Mouse (Mus musculus): ENCODE data around the gene Gm21060. TPM values are rescaled to one million over a fixed set of nuclear protein-coding genes. Genes with fewer than 3 reads are reported as not detected.
"Not testable (repeated sequence)": the region's sequence is repeated elsewhere in the genome, so short reads cannot be mapped to it uniquely, and the experiment has no call there.

Gm21060 gene
- polyA plus RNA-seq (2015; fragmentation: Nextera tagmentation; extraction: Ambion mirVana) = not detected in 2 replicates

- whole genome bisulfite sequencing = 95% methylated on average over 2 of the region's 2 CpGs
- Histone ChIP-seq H3K27ac (ENCODE audit: low read length) (no peak within 1 kb of the TSS), H3K4me1 (replicated peaks; ENCODE audit: control insufficient read depth, insufficient read depth, low read length) (no peaks in the 10 kb centered on the region), H3K9me3 (ENCODE audit: control insufficient read depth, low read length) (no peaks in the 10 kb centered on the region), H3K4me2 (ENCODE audit: low read length) (no peak within 1 kb of the TSS), H3K9ac (replicated peaks; ENCODE audit: low read depth, low read length) (no peak within 1 kb of the TSS), H3K4me3 (replicated peaks; ENCODE audit: low read length) (no peak within 1 kb of the TSS), H3K27me3 (replicated peaks; ENCODE audit: control insufficient read depth, insufficient read depth, low read length) (no peaks in the 10 kb centered on the region), H3K36me3 (ENCODE audit: control insufficient read depth, insufficient read depth) (no peaks in the 10 kb centered on the region)
- ATAC-seq = no peak
These were observed at the start of gene Gm21060 for GRCm38 (mm10) chr19:61296969-61297368. TSS of gene Gm21060 (minus strand) at chr19:61297069.

GRCm38 (mm10) chr19:61320844-61321243, 24.0 kb upstream of the Gm21060 start:
- not testable (repeated sequence) for H3K36me3 ChIP-seq (ENCODE audit: control insufficient read depth, insufficient read depth); ATAC-seq; H3K4me1 ChIP-seq (replicated peaks; ENCODE audit: control insufficient read depth, insufficient read depth, low read length); H3K9ac ChIP-seq (replicated peaks; ENCODE audit: low read depth, low read length); H3K27me3 ChIP-seq (replicated peaks; ENCODE audit: control insufficient read depth, insufficient read depth, low read length); H3K9me3 ChIP-seq (ENCODE audit: control insufficient read depth, low read length); H3K27ac ChIP-seq (ENCODE audit: low read length); H3K4me2 ChIP-seq (ENCODE audit: low read length); H3K4me3 ChIP-seq (replicated peaks; ENCODE audit: low read length)
- WGBS = 83% methylated on average over 3 of the region's 3 CpGs

GRCm38 (mm10) chr19:61313185-61313584, 16.3 kb upstream of the Gm21060 start:
- not testable (repeated sequence) for H3K4me2 ChIP-seq (ENCODE audit: low read length); H3K27ac ChIP-seq (ENCODE audit: low read length); H3K4me1 ChIP-seq (replicated peaks; ENCODE audit: control insufficient read depth, insufficient read depth, low read length); ATAC-seq; H3K36me3 ChIP-seq (ENCODE audit: control insufficient read depth, insufficient read depth); H3K9ac ChIP-seq (replicated peaks; ENCODE audit: low read depth, low read length); H3K4me3 ChIP-seq (replicated peaks; ENCODE audit: low read length); H3K9me3 ChIP-seq (ENCODE audit: control insufficient read depth, low read length); H3K27me3 ChIP-seq (replicated peaks; ENCODE audit: control insufficient read depth, insufficient read depth, low read length)
- WGBS = 21% methylated on average over 11 of the region's 11 CpGs

GRCm38 (mm10) chr19:61312400-61312799, 15.5 kb upstream of the Gm21060 start:
- H3K4me2 ChIP-seq (ENCODE audit: low read length); H3K27ac ChIP-seq (ENCODE audit: low read length); H3K36me3 ChIP-seq (ENCODE audit: control insufficient read depth, insufficient read depth); H3K4me1 ChIP-seq (replicated peaks; ENCODE audit: control insufficient read depth, insufficient read depth, low read length); H3K9ac ChIP-seq (replicated peaks; ENCODE audit: low read depth, low read length); H3K27me3 ChIP-seq (replicated peaks; ENCODE audit: control insufficient read depth, insufficient read depth, low read length); H3K9me3 ChIP-seq (ENCODE audit: control insufficient read depth, low read length); ATAC-seq; H3K4me3 ChIP-seq (replicated peaks; ENCODE audit: low read length): not testable (repeated sequence)
- WGBS = 94% methylated on average over 9 of the region's 10 CpGs

- H3K36me3 ChIP-seq (ENCODE audit: control insufficient read depth, insufficient read depth); H3K27me3 ChIP-seq (replicated peaks; ENCODE audit: control insufficient read depth, insufficient read depth, low read length); ATAC-seq; H3K9me3 ChIP-seq (ENCODE audit: control insufficient read depth, low read length); H3K4me2 ChIP-seq (ENCODE audit: low read length); H3K9ac ChIP-seq (replicated peaks; ENCODE audit: low read depth, low read length); H3K4me3 ChIP-seq (replicated peaks; ENCODE audit: low read length); H3K4me1 ChIP-seq (replicated peaks; ENCODE audit: control insufficient read depth, insufficient read depth, low read length); H3K27ac ChIP-seq (ENCODE audit: low read length): not testable (repeated sequence)
- WGBS = 33% methylated on average over 1 of the region's 1 CpGs
These were observed 11.2 kb upstream of the Gm21060 start for GRCm38 (mm10) chr19:61308083-61308482.

- ATAC-seq; H3K36me3 ChIP-seq (ENCODE audit: control insufficient read depth, insufficient read depth); H3K9me3 ChIP-seq (ENCODE audit: control insufficient read depth, low read length); H3K4me2 ChIP-seq (ENCODE audit: low read length); H3K4me1 ChIP-seq (replicated peaks; ENCODE audit: control insufficient read depth, insufficient read depth, low read length); H3K9ac ChIP-seq (replicated peaks; ENCODE audit: low read depth, low read length); H3K27me3 ChIP-seq (replicated peaks; ENCODE audit: control insufficient read depth, insufficient read depth, low read length); H3K27ac ChIP-seq (ENCODE audit: low read length); H3K4me3 ChIP-seq (replicated peaks; ENCODE audit: low read length): not testable (repeated sequence)
- WGBS = 75% methylated on average over 4 of the region's 4 CpGs
These were observed 11.8 kb downstream of the Gm21060 start for GRCm38 (mm10) chr19:61285033-61285432.

GRCm38 (mm10) chr19:61283581-61283980, 13.3 kb downstream of the Gm21060 start:
- no peak overlapping the region for H3K27ac ChIP-seq (ENCODE audit: low read length)
- H3K9me3 ChIP-seq (ENCODE audit: control insufficient read depth, low read length) = no peaks in the 10 kb centered on the region
- no peaks in the 10 kb centered on the region for H3K4me1 ChIP-seq (replicated peaks; ENCODE audit: control insufficient read depth, insufficient read depth, low read length)
- 53% methylated on average over 1 of the region's 1 CpGs for WGBS
- H3K27me3 ChIP-seq (replicated peaks; ENCODE audit: control insufficient read depth, insufficient read depth, low read length) = no peaks in the 10 kb centered on the region
- no peaks in the 10 kb centered on the region for H3K36me3 ChIP-seq (ENCODE audit: control insufficient read depth, insufficient read depth)
- no peak for ATAC-seq
- H3K4me3 ChIP-seq (replicated peaks; ENCODE audit: low read length) = no peak overlapping the region
- H3K4me2 ChIP-seq (ENCODE audit: low read length) = no peak overlapping the region
- no peak overlapping the region for H3K9ac ChIP-seq (replicated peaks; ENCODE audit: low read depth, low read length)

- Histone ChIP-seq H3K4me3 (replicated peaks; ENCODE audit: low read length) (no peak overlapping the region), H3K4me2 (ENCODE audit: low read length) (no peak overlapping the region)
- 95% methylated on average over 1 of the region's 1 CpGs for WGBS
These were observed 21.4 kb downstream of the Gm21060 start for GRCm38 (mm10) chr19:61275446-61275845.

GRCm38 (mm10) chr19:61269141-61269540, 27.7 kb downstream of the Gm21060 start:
- H3K36me3 ChIP-seq (ENCODE audit: control insufficient read depth, insufficient read depth); ATAC-seq; H3K4me1 ChIP-seq (replicated peaks; ENCODE audit: control insufficient read depth, insufficient read depth, low read length); H3K9me3 ChIP-seq (ENCODE audit: control insufficient read depth, low read length); H3K27me3 ChIP-seq (replicated peaks; ENCODE audit: control insufficient read depth, insufficient read depth, low read length); H3K9ac ChIP-seq (replicated peaks; ENCODE audit: low read depth, low read length); H3K27ac ChIP-seq (ENCODE audit: low read length); H3K4me3 ChIP-seq (replicated peaks; ENCODE audit: low read length); H3K4me2 ChIP-seq (ENCODE audit: low read length): not testable (repeated sequence)
- 43% methylated on average over 11 of the region's 11 CpGs for whole genome bisulfite sequencing

More at GRCm38 (mm10) chr19:61275446-61275845, 21.4 kb downstream of the Gm21060 start:
- H3K27me3 ChIP-seq (replicated peaks; ENCODE audit: control insufficient read depth, insufficient read depth, low read length) = no peaks in the 10 kb centered on the region
- no peaks in the 10 kb centered on the region for H3K4me1 ChIP-seq (replicated peaks; ENCODE audit: control insufficient read depth, insufficient read depth, low read length)
- no peak overlapping the region for H3K27ac ChIP-seq (ENCODE audit: low read length)
- no peaks in the 10 kb centered on the region for H3K9me3 ChIP-seq (ENCODE audit: control insufficient read depth, low read length)
- ATAC-seq = no peak
- H3K36me3 ChIP-seq (ENCODE audit: control insufficient read depth, insufficient read depth) = no peaks in the 10 kb centered on the region
- H3K9ac ChIP-seq (replicated peaks; ENCODE audit: low read depth, low read length) = no peak overlapping the region

GRCm38 (mm10) chr19:61267141-61267540, 29.7 kb downstream of the Gm21060 start:
- ATAC-seq = no peak
- no peaks in the 10 kb centered on the region for H3K36me3 ChIP-seq (ENCODE audit: control insufficient read depth, insufficient read depth)
- H3K9me3 ChIP-seq (ENCODE audit: control insufficient read depth, low read length) = no peaks in the 10 kb centered on the region
- H3K27ac ChIP-seq (ENCODE audit: low read length) = no peak overlapping the region
- WGBS = 23% methylated on average over 7 of the region's 7 CpGs
- no peaks in the 10 kb centered on the region for H3K4me1 ChIP-seq (replicated peaks; ENCODE audit: control insufficient read depth, insufficient read depth, low read length)
- no peak overlapping the region for H3K4me2 ChIP-seq (ENCODE audit: low read length)
- no peak overlapping the region for H3K9ac ChIP-seq (replicated peaks; ENCODE audit: low read depth, low read length)
- H3K4me3 ChIP-seq (replicated peaks; ENCODE audit: low read length) = no peak overlapping the region
- no peaks in the 10 kb centered on the region for H3K27me3 ChIP-seq (replicated peaks; ENCODE audit: control insufficient read depth, insufficient read depth, low read length)

Data from forebrain, embryonic 16.5 days (tissue).